Mouse (Mus musculus): ENCODE measurements around the gene Btf3.

- no peak for TF ChIP-seq CTCF (IDR thresholded peaks at IDR 0.05; ENCODE audit: low read depth)
- no peak for TF ChIP-seq EP300 (IDR thresholded peaks at IDR 0.05; ENCODE audit: low read depth)
These were observed 20.7 kb downstream of the Btf3 start for GRCm38 (mm10) chr13:98296072-98296471.
